Mouse (Mus musculus): ENCODE measurements around the gene Slc40a1. TPM values are rescaled to one million over a fixed set of nuclear protein-coding genes. Genes with fewer than 3 reads are reported as not detected.
A peak's percentile ranks its signal among the peaks of the same experiment; 100 is the strongest.

Slc40a1 gene
- polyA plus RNA-seq, 1 experiment from 2014 or later, result 14.3 TPM

- Histone ChIP-seq H3K4me2 (no peak overlapping the region), H3K9ac (no peak overlapping the region), H3K27me3 (no peaks in the 10 kb centered on the region), H3K36me3 (no peaks in the 10 kb centered on the region), H3K4me3 (no peak overlapping the region), H3K9me3 (no peaks in the 10 kb centered on the region), H3K27ac (no peak overlapping the region), H3K4me1 (no peaks in the 10 kb centered on the region)
- 76% methylated on average over 3 of the region's 3 CpGs for WGBS
- ATAC-seq (ENCODE audit: insufficient number of reproducible peaks, insufficient read depth, low FRiP score, low TSS enrichment, low read depth), result no peak
Measured at GRCm38 (mm10) chr1:45881228-45881832, 45.0 kb downstream of the Slc40a1 start.

DNA sequence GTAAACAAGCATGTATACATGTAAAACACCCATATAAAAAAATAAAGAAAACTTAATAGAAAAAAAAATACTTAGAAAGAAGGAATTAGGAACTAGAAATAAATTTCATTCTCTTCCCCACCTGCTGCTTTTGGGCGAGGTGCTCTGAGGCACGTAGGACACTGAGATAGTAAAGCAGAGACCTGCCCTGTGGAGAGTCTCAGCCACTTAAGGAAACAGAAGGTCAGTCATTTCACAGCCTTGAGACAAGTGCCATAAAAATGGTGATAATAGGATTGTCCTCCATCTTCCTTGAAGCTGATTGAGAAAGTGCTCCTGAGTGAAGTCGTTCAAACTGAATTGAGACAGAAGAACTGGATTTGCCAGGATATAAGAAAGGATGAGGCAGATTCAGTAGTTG is 48.9 kb downstream of the Slc40a1 start:
- Histone ChIP-seq H3K27me3 (no peaks in the 10 kb centered on the region), H3K27ac (no peak overlapping the region), H3K9ac (no peak overlapping the region), H3K36me3 (no peaks in the 10 kb centered on the region), H3K4me1 (no peaks in the 10 kb centered on the region), H3K9me3 (no peaks in the 10 kb centered on the region), H3K4me2 (no peak overlapping the region), H3K4me3 (no peak overlapping the region)
- ATAC-seq (ENCODE audit: insufficient number of reproducible peaks, insufficient read depth, low FRiP score, low TSS enrichment, low read depth), result no peak
- WGBS, result 91% methylated on average over 3 of the region's 3 CpGs

- Histone ChIP-seq H3K9me3 (no peaks in the 10 kb centered on the region), H3K27me3 (no peaks in the 10 kb centered on the region), H3K4me3 (no peak overlapping the region), H3K36me3 (no peaks in the 10 kb centered on the region), H3K4me1 (no peaks in the 10 kb centered on the region), H3K27ac (no peak overlapping the region), H3K9ac (no peak overlapping the region), H3K4me2 (no peak overlapping the region)
- no peak for ATAC-seq (ENCODE audit: insufficient number of reproducible peaks, insufficient read depth, low FRiP score, low TSS enrichment, low read depth)
- WGBS, result 84% methylated on average over 6 of the region's 6 CpGs
Measured at GRCm38 (mm10) chr1:45876450-45877198, 49.7 kb downstream of the Slc40a1 start.

- Histone ChIP-seq H3K4me2 (no peak overlapping the region), H3K4me3 (no peak overlapping the region), H3K9me3 (no peaks in the 10 kb centered on the region), H3K27ac (no peak overlapping the region), H3K4me1 (no peaks in the 10 kb centered on the region), H3K27me3 (no peaks in the 10 kb centered on the region), H3K36me3 (no peaks in the 10 kb centered on the region), H3K9ac (no peak overlapping the region)
- 75% methylated on average over 2 of the region's 2 CpGs for WGBS
- ATAC-seq (ENCODE audit: insufficient number of reproducible peaks, insufficient read depth, low FRiP score, low TSS enrichment, low read depth), result no peak
Measured at GRCm38 (mm10) chr1:45875640-45876039, 50.7 kb downstream of the Slc40a1 start.

GRCm38 (mm10) chr1:45873250-45873649 is 53.1 kb downstream of the Slc40a1 start:
- Histone ChIP-seq H3K4me3 (no peak overlapping the region), H3K9me3 (no peaks in the 10 kb centered on the region), H3K4me1 (no peaks in the 10 kb centered on the region), H3K36me3 (no peaks in the 10 kb centered on the region), H3K27ac (no peak overlapping the region), H3K9ac (no peak overlapping the region), H3K27me3 (no peaks in the 10 kb centered on the region), H3K4me2 (no peak overlapping the region)
- ATAC-seq (ENCODE audit: insufficient number of reproducible peaks, insufficient read depth, low FRiP score, low TSS enrichment, low read depth), result no peak
- 90% methylated on average over 2 of the region's 2 CpGs for WGBS

GRCm38 (mm10) chr1:45868479-45869137 is 57.7 kb downstream of the Slc40a1 start:
- Histone ChIP-seq H3K4me3 (no peak overlapping the region), H3K9me3 (no peaks in the 10 kb centered on the region), H3K27ac (no peak overlapping the region), H3K27me3 (no peaks in the 10 kb centered on the region), H3K36me3 (no peaks in the 10 kb centered on the region), H3K9ac (no peak overlapping the region), H3K4me2 (no peak overlapping the region), H3K4me1 (peaks cover 14% of the 10 kb centered on the region)
- WGBS, result 81% methylated on average over 3 of the region's 3 CpGs
- ATAC-seq (ENCODE audit: insufficient number of reproducible peaks, insufficient read depth, low FRiP score, low TSS enrichment, low read depth), result no peak

DNA sequence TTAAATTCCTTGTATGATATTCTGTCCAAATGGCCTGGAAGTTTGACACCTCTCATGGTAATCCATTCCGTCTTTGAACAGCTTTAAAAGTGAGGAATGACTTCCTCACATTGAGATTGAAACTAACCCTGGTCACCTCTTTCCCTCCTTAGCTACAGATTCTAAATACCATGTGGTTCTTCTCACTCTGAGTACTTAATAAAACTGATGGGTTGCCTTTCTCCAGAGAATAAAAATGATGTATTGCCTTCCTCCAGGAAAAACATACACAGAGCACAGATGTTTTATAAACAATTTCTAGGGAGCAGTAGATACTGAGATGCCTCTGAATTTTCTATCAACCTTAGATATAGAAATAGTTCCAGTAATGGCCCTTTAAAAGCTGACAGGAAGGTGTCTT is 58.3 kb downstream of the Slc40a1 start:
- H3K9ac ChIP-seq, result no peak overlapping the region
- no peak overlapping the region for H3K27ac ChIP-seq
- peaks cover 14% of the 10 kb centered on the region for H3K4me1 ChIP-seq
- no peaks in the 10 kb centered on the region for H3K9me3 ChIP-seq
- no peaks in the 10 kb centered on the region for H3K36me3 ChIP-seq
- no peak for ATAC-seq (ENCODE audit: insufficient number of reproducible peaks, insufficient read depth, low FRiP score, low TSS enrichment, low read depth)
- no peak overlapping the region for H3K4me3 ChIP-seq
- no peaks in the 10 kb centered on the region for H3K27me3 ChIP-seq
- WGBS, result 91% methylated on average over 1 of the region's 1 CpGs
- no peak overlapping the region for H3K4me2 ChIP-seq

DNA sequence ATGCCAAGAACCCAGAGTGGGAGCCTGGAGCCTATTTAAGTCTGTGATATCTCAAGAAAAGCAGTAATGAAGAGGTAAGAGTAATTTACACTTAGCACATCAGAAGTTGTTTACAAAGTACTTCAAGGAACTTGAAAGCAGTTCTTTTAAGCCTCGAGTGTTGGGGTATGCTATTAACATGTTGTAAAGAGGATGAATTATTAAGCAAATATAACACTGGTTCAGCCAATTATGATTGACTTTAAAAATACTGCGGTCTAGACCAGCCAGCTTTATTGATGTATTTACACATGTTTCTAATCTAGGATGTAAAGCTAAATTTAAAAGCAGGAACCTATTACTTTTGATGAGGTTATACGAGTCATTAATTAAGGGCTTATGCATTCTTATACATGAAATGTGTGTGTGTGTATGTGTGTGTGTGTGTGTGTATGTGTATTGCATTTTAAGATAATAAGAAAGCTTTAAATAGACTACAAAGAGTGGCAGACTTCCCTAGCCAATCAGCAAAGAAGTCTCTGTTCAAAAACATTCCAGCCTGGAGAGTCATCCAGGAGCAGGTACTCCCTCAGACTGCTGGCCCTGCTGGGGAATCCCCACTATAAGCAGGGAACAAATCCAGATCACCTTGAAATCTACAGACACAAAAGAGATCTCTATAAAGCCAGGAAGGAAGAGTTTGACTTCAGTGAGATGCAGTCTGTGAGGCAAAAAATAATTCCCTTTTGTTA is 59.9 kb downstream of the Slc40a1 start:
- no peak for ATAC-seq (ENCODE audit: insufficient number of reproducible peaks, insufficient read depth, low FRiP score, low TSS enrichment, low read depth)
- WGBS, result 31% methylated on average over 3 of the region's 3 CpGs
- Histone ChIP-seq H3K9ac (no peak overlapping the region), H3K4me1 (peaks cover 15% of the 10 kb centered on the region), H3K27me3 (no peaks in the 10 kb centered on the region), H3K36me3 (no peaks in the 10 kb centered on the region), H3K27ac (peak overlapping the region; percentile 28; the same call in 1 of the 2 replicates), H3K4me3 (no peak overlapping the region), H3K9me3 (no peaks in the 10 kb centered on the region), H3K4me2 (no peak overlapping the region)

- H3K36me3 ChIP-seq, result no peaks in the 10 kb centered on the region
- H3K9ac ChIP-seq, result no peak overlapping the region
- ATAC-seq (ENCODE audit: insufficient number of reproducible peaks, insufficient read depth, low FRiP score, low TSS enrichment, low read depth), result no peak
- peak overlapping the region; percentile 28; the same call in 1 of the 2 replicates for H3K27ac ChIP-seq
- no peaks in the 10 kb centered on the region for H3K9me3 ChIP-seq
- peaks cover 19% of the 10 kb centered on the region for H3K4me1 ChIP-seq
- WGBS, result 31% methylated on average over 5 of the region's 5 CpGs
- H3K27me3 ChIP-seq, result no peaks in the 10 kb centered on the region
- no peak overlapping the region for H3K4me3 ChIP-seq
- no peak overlapping the region for H3K4me2 ChIP-seq
Measured at GRCm38 (mm10) chr1:45865727-45866126, 60.6 kb downstream of the Slc40a1 start.

DNA sequence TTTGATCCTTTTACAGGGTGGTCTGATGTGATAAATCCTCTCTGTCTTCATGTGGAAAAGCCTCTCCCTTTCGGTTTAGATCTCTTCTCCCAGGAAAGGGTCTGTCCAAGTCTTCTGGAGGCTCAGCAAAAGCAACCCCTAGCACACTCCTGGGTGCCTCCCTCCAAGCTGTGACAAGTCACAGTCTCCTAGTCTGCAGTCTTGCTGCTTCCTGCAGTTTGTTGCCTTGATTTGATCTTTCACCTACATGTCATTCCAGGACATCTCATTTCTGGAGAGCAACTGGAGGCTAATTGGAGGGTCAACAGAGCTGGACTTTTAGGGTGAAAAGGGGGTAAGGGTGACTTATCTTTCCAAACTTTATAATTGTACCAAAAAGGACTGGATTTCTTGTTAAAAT is 61.0 kb downstream of the Slc40a1 start:
- ATAC-seq (ENCODE audit: insufficient number of reproducible peaks, insufficient read depth, low FRiP score, low TSS enrichment, low read depth), result no peak
- no peak overlapping the region for H3K9ac ChIP-seq
- H3K4me1 ChIP-seq, result peaks cover 21% of the 10 kb centered on the region
- H3K9me3 ChIP-seq, result no peaks in the 10 kb centered on the region
- 38% methylated on average over 1 of the region's 1 CpGs for WGBS
- no peaks in the 10 kb centered on the region for H3K27me3 ChIP-seq
- no peak overlapping the region for H3K4me3 ChIP-seq
- H3K36me3 ChIP-seq, result no peaks in the 10 kb centered on the region
- peak overlapping the region; percentile 33; the same call in 1 of the 2 replicates for H3K27ac ChIP-seq
- no peak overlapping the region for H3K4me2 ChIP-seq

- no peaks in the 10 kb centered on the region for H3K36me3 ChIP-seq
- H3K9ac ChIP-seq, result no peak overlapping the region
- WGBS, result 12% methylated on average over 4 of the region's 4 CpGs
- H3K4me1 ChIP-seq, result peaks cover 28% of the 10 kb centered on the region
- ATAC-seq (ENCODE audit: insufficient number of reproducible peaks, insufficient read depth, low FRiP score, low TSS enrichment, low read depth), result peak; percentile 64
- no peak overlapping the region for H3K4me3 ChIP-seq
- H3K27ac ChIP-seq, result peak overlapping the region; percentile 72
- no peaks in the 10 kb centered on the region for H3K27me3 ChIP-seq
- no peaks in the 10 kb centered on the region for H3K9me3 ChIP-seq
- H3K4me2 ChIP-seq, result 0 out of 2 replicates have a peak overlapping the region, but pooled peaks have one; percentile 3
Measured at GRCm38 (mm10) chr1:45864564-45865014, 61.7 kb downstream of the Slc40a1 start.

Measured in embryonic facial prominence, embryonic 13.5 days (tissue).